Comparison of ENCODE assay signal across 20 mouse cellular contexts in genomic region chr4:126115871-126116521, GRCm38 (mm10). TPM values are rescaled to one million over a fixed set of nuclear protein-coding genes. Genes with fewer than 3 reads are reported as not detected.
A peak's percentile ranks its signal among the peaks of the same experiment; 100 is the strongest.
DNase-seq lines count a peak whose midpoint lies in the region; ATAC-seq and TF ChIP-seq lines count a peak whose summit lies in the region.
"Had no signal": no experiment of that assay in that cellular context is flagged by ENCODE, and none has a peak within 500 bp of the region (broad histone marks: within the 10 kb centered on the region; RNA-seq: fewer than 3 reads in every experiment).

No protein-coding gene starts in this region.

- H3K27me3 ChIP-seq in heart, embryonic 13.5 days (replicated peaks) = no peaks in the 10 kb centered on the region
- no peaks in the 10 kb centered on the region for H3K27me3 ChIP-seq in heart, embryonic 12.5 days (replicated peaks)
- no peaks in the 10 kb centered on the region for H3K27me3 ChIP-seq in megakaryocyte, embryonic 14.5 days (replicated peaks)
- H3K27me3 ChIP-seq in limb, embryonic 12.5 days = no peaks in the 10 kb centered on the region
- H3K27me3 ChIP-seq in stomach, postnatal 0 days (ENCODE audit: control insufficient read depth, insufficient read depth, low read length) = no peaks in the 10 kb centered on the region
- H3K27me3 ChIP-seq: forebrain, embryonic 12.5 days; heart, embryonic 15.5 days; liver, embryonic 15.5 days had no signal

- ATAC-seq in heart, embryonic 13.5 days (ENCODE audit: extremely low read depth, insufficient number of reproducible peaks, low FRiP score, low TSS enrichment) = no peak
- no peak for ATAC-seq in heart, embryonic 12.5 days (ENCODE audit: insufficient number of reproducible peaks, low FRiP score)
- ATAC-seq in megakaryocyte, adult 5-6 weeks (ENCODE audit: poor library complexity, severe bottlenecking) = no peak
- ATAC-seq in limb, embryonic 12.5 days (ENCODE audit: insufficient number of reproducible peaks, insufficient read depth, low FRiP score, low TSS enrichment, low read depth) = no peak
- ATAC-seq in stomach, postnatal 0 days (ENCODE audit: low FRiP score, low TSS enrichment) = peak; percentile 55
- ATAC-seq: activated CD4-positive, CD25-positive, alpha-beta regulatory T cell, adult 4 months; hindbrain, postnatal 0 days; intestine, postnatal 0 days had no signal

- H3K4me3 ChIP-seq in heart, embryonic 13.5 days = no peak overlapping the region
- no peak overlapping the region for H3K4me3 ChIP-seq in heart, embryonic 12.5 days
- peak overlapping the region; percentile 44 for H3K4me3 ChIP-seq in megakaryocyte, embryonic 14.5 days (replicated peaks)
- H3K4me3 ChIP-seq in limb, embryonic 12.5 days (replicated peaks) = no peak overlapping the region
- H3K4me3 ChIP-seq in stomach, postnatal 0 days (ENCODE audit: low read depth, low read length) = no peak overlapping the region
- H3K4me3 ChIP-seq: forebrain, embryonic 12.5 days; heart, embryonic 15.5 days; hindbrain, embryonic 10.5 days; liver, embryonic 15.5 days had no signal

- WGBS in heart, embryonic 13.5 days = 66% methylated on average over 6 of the region's 6 CpGs
- WGBS in heart, embryonic 12.5 days = 71% methylated on average over 6 of the region's 6 CpGs
- WGBS in limb, embryonic 12.5 days = 62% methylated on average over 6 of the region's 6 CpGs
- 45% methylated on average over 6 of the region's 6 CpGs for WGBS in stomach, postnatal 0 days

- no peak overlapping the region for H3K27ac ChIP-seq in heart, embryonic 13.5 days (replicated peaks)
- H3K27ac ChIP-seq in heart, embryonic 12.5 days (ENCODE audit: poor library complexity, severe bottlenecking) = no peak overlapping the region
- H3K27ac ChIP-seq in limb, embryonic 12.5 days = peak overlapping the region; percentile 45; the same call in 1 of the 2 replicates
- no peak overlapping the region; the same call in 1 of the 2 replicates for H3K27ac ChIP-seq in stomach, postnatal 0 days (replicated peaks)
- H3K27ac ChIP-seq: forebrain, embryonic 12.5 days; heart, embryonic 15.5 days; hindbrain, embryonic 10.5 days; hindbrain, postnatal 0 days; liver, embryonic 15.5 days had no signal

- TF ChIP-seq EP300 in stomach, postnatal 0 days (optimal IDR thresholded peaks at IDR 0.05) = no peak

- TF ChIP-seq CTCF in stomach, postnatal 0 days (IDR thresholded peaks at IDR 0.05; ENCODE audit: low read depth) = no peak

- H3K9me3 ChIP-seq in heart, embryonic 13.5 days = peaks cover 1% of the 10 kb centered on the region; the same call in 1 of the 2 replicates
- H3K9me3 ChIP-seq in heart, embryonic 12.5 days (replicated peaks) = no peaks in the 10 kb centered on the region
- H3K9me3 ChIP-seq in megakaryocyte, embryonic 14.5 days = no peaks in the 10 kb centered on the region
- no peaks in the 10 kb centered on the region for H3K9me3 ChIP-seq in limb, embryonic 12.5 days
- no peaks in the 10 kb centered on the region for H3K9me3 ChIP-seq in stomach, postnatal 0 days (ENCODE audit: control insufficient read depth, low read length)
- H3K9me3 ChIP-seq: forebrain, embryonic 12.5 days; G1E; heart, embryonic 15.5 days; liver, embryonic 15.5 days had no signal

- H3K9ac ChIP-seq in heart, embryonic 13.5 days = peak overlapping the region; percentile 42; the same call in 1 of the 2 replicates
- no peak overlapping the region for H3K9ac ChIP-seq in heart, embryonic 12.5 days
- no peak overlapping the region; the same call in 1 of the 2 replicates for H3K9ac ChIP-seq in limb, embryonic 12.5 days (replicated peaks)
- no peak overlapping the region for H3K9ac ChIP-seq in stomach, postnatal 0 days (ENCODE audit: low read length)
- H3K9ac ChIP-seq: forebrain, embryonic 12.5 days; heart, embryonic 15.5 days; liver, embryonic 15.5 days had no signal

- peaks cover 18% of the 10 kb centered on the region for H3K36me3 ChIP-seq in heart, embryonic 13.5 days
- peaks cover 16% of the 10 kb centered on the region for H3K36me3 ChIP-seq in heart, embryonic 12.5 days
- peaks cover 79% of the 10 kb centered on the region for H3K36me3 ChIP-seq in megakaryocyte, embryonic 14.5 days (replicated peaks; ENCODE audit: low read length)
- peaks cover 23% of the 10 kb centered on the region; the same call in 1 of the 2 replicates for H3K36me3 ChIP-seq in limb, embryonic 12.5 days
- H3K36me3 ChIP-seq in stomach, postnatal 0 days (ENCODE audit: control insufficient read depth, insufficient read depth, low read length) = no peaks in the 10 kb centered on the region
- H3K36me3 ChIP-seq: heart, embryonic 15.5 days; liver, embryonic 15.5 days had no signal

- peaks cover 37% of the 10 kb centered on the region for H3K4me1 ChIP-seq in heart, embryonic 13.5 days
- peaks cover 41% of the 10 kb centered on the region for H3K4me1 ChIP-seq in heart, embryonic 12.5 days (replicated peaks)
- H3K4me1 ChIP-seq in megakaryocyte, embryonic 14.5 days = peaks cover 92% of the 10 kb centered on the region
- peaks cover 17% of the 10 kb centered on the region for H3K4me1 ChIP-seq in limb, embryonic 12.5 days (replicated peaks)
- no peaks in the 10 kb centered on the region for H3K4me1 ChIP-seq in stomach, postnatal 0 days (replicated peaks; ENCODE audit: control insufficient read depth, insufficient read depth)

- H3K4me2 ChIP-seq in heart, embryonic 13.5 days = no peak overlapping the region
- no peak overlapping the region for H3K4me2 ChIP-seq in heart, embryonic 12.5 days
- no peak overlapping the region for H3K4me2 ChIP-seq in limb, embryonic 12.5 days
- no peak overlapping the region for H3K4me2 ChIP-seq in stomach, postnatal 0 days (replicated peaks; ENCODE audit: low read depth)
- H3K4me2 ChIP-seq: forebrain, embryonic 12.5 days; heart, embryonic 15.5 days; liver, embryonic 15.5 days had no signal

- peak; percentile 40 for DNase-seq in stomach, postnatal 0 days (ENCODE audit: low spot score)
- no peak for DNase-seq in lung, adult 18-20 months
- DNase-seq: adrenal gland, postnatal 10 days; gastrocnemius, postnatal 10 days; heart, adult 11 months; right cerebral cortex, adult 18-20 months; thymus, postnatal 36 days had no signal

RNA-seq across cellular contexts. Expression of gene Stk40, which starts 12.2 kb away (rescaled TPM):
- polyA plus RNA-seq in heart, embryonic 13.5 days (2015; fragmentation: Nextera tagmentation; extraction: Ambion mirVana) = 26.4 and 26.6 TPM in 2 replicates
- 35.0 and 35.2 TPM in 2 replicates for polyA plus RNA-seq in heart, embryonic 12.5 days (2016; fragmentation: Nextera tagmentation; extraction: Ambion mirVana)
- 99.5 and 105 TPM in 2 replicates for polyA plus RNA-seq in megakaryocyte, embryonic 14.5 days (2012; ENCODE audit: insufficient read depth, low replicate concordance)
- 20.8 and 21.4 TPM in 2 replicates for total RNA-seq in megakaryocyte, adult 5-6 weeks (2015)
- 22.5 and 32.8 TPM in 2 replicates for total RNA-seq in megakaryocyte, adult 5-6 weeks (2017)
- 41.1 and 45.2 TPM in 2 replicates for polyA plus RNA-seq in limb, embryonic 12.5 days (2016; fragmentation: Nextera tagmentation; extraction: Ambion mirVana)
- 17.3 and 20.2 TPM in 2 replicates for polyA plus RNA-seq in stomach, postnatal 0 days (2015; fragmentation: Nextera tagmentation; extraction: Ambion mirVana)

RNA-seq across cellular contexts. Expression of gene Lsm10, which starts 19.6 kb away (rescaled TPM):
- 35.2 and 48.6 TPM in 2 replicates for polyA plus RNA-seq in heart, embryonic 13.5 days (2015; fragmentation: Nextera tagmentation; extraction: Ambion mirVana)
- 36.3 and 41.2 TPM in 2 replicates for polyA plus RNA-seq in heart, embryonic 12.5 days (2016; fragmentation: Nextera tagmentation; extraction: Ambion mirVana)
- 9.2 and 19.0 TPM in 2 replicates for polyA plus RNA-seq in megakaryocyte, embryonic 14.5 days (2012; ENCODE audit: insufficient read depth, low replicate concordance)
- total RNA-seq in megakaryocyte, adult 5-6 weeks (2015) = 47.3 and 54.9 TPM in 2 replicates
- 19.3 and 21.7 TPM in 2 replicates for total RNA-seq in megakaryocyte, adult 5-6 weeks (2017)
- 43.2 and 44.3 TPM in 2 replicates for polyA plus RNA-seq in limb, embryonic 12.5 days (2016; fragmentation: Nextera tagmentation; extraction: Ambion mirVana)
- polyA plus RNA-seq in stomach, postnatal 0 days (2015; fragmentation: Nextera tagmentation; extraction: Ambion mirVana) = 41.8 and 46.5 TPM in 2 replicates

RNA-seq across cellular contexts. Expression of gene Eva1b, which starts 31.5 kb away (rescaled TPM):
- 30.9 and 34.2 TPM in 2 replicates for polyA plus RNA-seq in heart, embryonic 13.5 days (2015; fragmentation: Nextera tagmentation; extraction: Ambion mirVana)
- 30.6 and 31.2 TPM in 2 replicates for polyA plus RNA-seq in heart, embryonic 12.5 days (2016; fragmentation: Nextera tagmentation; extraction: Ambion mirVana)
- 18.4 and 56.4 TPM in 2 replicates for polyA plus RNA-seq in megakaryocyte, embryonic 14.5 days (2012; ENCODE audit: insufficient read depth, low replicate concordance)
- 0.82 and 1.1 TPM in 2 replicates for total RNA-seq in megakaryocyte, adult 5-6 weeks (2015)
- total RNA-seq in megakaryocyte, adult 5-6 weeks (2017) = 0.24 and 1.3 TPM in 2 replicates
- 65.6 and 67.5 TPM in 2 replicates for polyA plus RNA-seq in limb, embryonic 12.5 days (2016; fragmentation: Nextera tagmentation; extraction: Ambion mirVana)
- polyA plus RNA-seq in stomach, postnatal 0 days (2015; fragmentation: Nextera tagmentation; extraction: Ambion mirVana) = 39.7 and 39.9 TPM in 2 replicates

RNA-seq across cellular contexts. Expression of gene Sh3d21, which starts 47.3 kb away (rescaled TPM):
- polyA plus RNA-seq in heart, embryonic 13.5 days (2015; fragmentation: Nextera tagmentation; extraction: Ambion mirVana) = 2.8 and 3.0 TPM in 2 replicates
- 2.7 and 3.6 TPM in 2 replicates for polyA plus RNA-seq in heart, embryonic 12.5 days (2016; fragmentation: Nextera tagmentation; extraction: Ambion mirVana)
- polyA plus RNA-seq in megakaryocyte, embryonic 14.5 days (2012; ENCODE audit: insufficient read depth, low replicate concordance) = 0.16 and 1.2 TPM in 2 replicates
- total RNA-seq in megakaryocyte, adult 5-6 weeks (2015) = not detected in 2 replicates
- 0.12 TPM in 1 of 2 replicates, not detected in the other for total RNA-seq in megakaryocyte, adult 5-6 weeks (2017)
- polyA plus RNA-seq in limb, embryonic 12.5 days (2016; fragmentation: Nextera tagmentation; extraction: Ambion mirVana) = 7.2 and 8.4 TPM in 2 replicates
- polyA plus RNA-seq in stomach, postnatal 0 days (2015; fragmentation: Nextera tagmentation; extraction: Ambion mirVana) = 8.4 and 12.0 TPM in 2 replicates

RNA-seq across cellular contexts. Expression of gene Oscp1, which starts 57.6 kb away (rescaled TPM):
- 6.4 and 7.7 TPM in 2 replicates for polyA plus RNA-seq in heart, embryonic 13.5 days (2015; fragmentation: Nextera tagmentation; extraction: Ambion mirVana)
- polyA plus RNA-seq in heart, embryonic 12.5 days (2016; fragmentation: Nextera tagmentation; extraction: Ambion mirVana) = 5.9 and 7.7 TPM in 2 replicates
- polyA plus RNA-seq in megakaryocyte, embryonic 14.5 days (2012; ENCODE audit: insufficient read depth, low replicate concordance) = not detected in 2 replicates
- 0.75 and 0.83 TPM in 2 replicates for total RNA-seq in megakaryocyte, adult 5-6 weeks (2015)
- total RNA-seq in megakaryocyte, adult 5-6 weeks (2017) = 4.0 and 5.7 TPM in 2 replicates
- 18.2 and 19.0 TPM in 2 replicates for polyA plus RNA-seq in limb, embryonic 12.5 days (2016; fragmentation: Nextera tagmentation; extraction: Ambion mirVana)
- polyA plus RNA-seq in stomach, postnatal 0 days (2015; fragmentation: Nextera tagmentation; extraction: Ambion mirVana) = 3.6 and 5.1 TPM in 2 replicates
